Mouse (Mus musculus) G1E (cell line): ENCODE data around the gene Fcho2.

Experiments used
- CTCF ChIP-seq: IDR thresholded peaks from 2 replicates; pipeline ENCODE4 v1.5.1; 2012; ENCODE audit warnings: low read depth, low read length, inconsistent platforms, mixed read lengths
- POLR2AphosphoS5 ChIP-seq: IDR thresholded peaks from 2 replicates; pipeline ENCODE4 v1.6.1; 2012; ENCODE audit warnings: low read depth, low read length, inconsistent platforms; ENCODE audit not compliant: insufficient replicate concordance

DNA sequence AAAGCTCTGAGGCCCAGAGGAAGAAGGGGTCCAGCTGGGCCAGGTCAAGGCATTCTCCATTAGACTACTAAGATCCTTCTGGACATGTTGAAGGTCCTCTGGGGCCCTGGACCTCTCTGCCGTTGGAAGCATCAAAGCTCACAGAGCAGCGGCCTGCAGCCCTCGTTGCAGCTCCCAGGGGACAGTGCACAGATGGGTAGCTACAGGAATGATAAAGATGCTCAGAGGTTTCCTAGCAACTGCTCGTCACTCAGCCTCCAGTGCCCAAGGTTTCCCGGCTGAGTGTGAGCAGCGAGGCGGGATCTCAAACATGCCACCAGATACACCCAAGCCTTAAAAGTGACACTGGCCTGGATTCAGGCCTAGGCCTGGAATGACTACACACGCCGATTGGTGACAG, 127.3 kb downstream of the Fcho2 start:
- TF ChIP-seq CTCF (no peak), POLR2AphosphoS5 (no peak)
